Mouse (Mus musculus): ENCODE results near the gene Camkk1.

- TF ChIP-seq POLR2A (IDR thresholded peaks at IDR 0.05; ENCODE audit: extremely low read depth, insufficient read depth, low read length) = no peak
- TF ChIP-seq CTCF (IDR thresholded peaks at IDR 0.05; ENCODE audit: extremely low read depth, insufficient read depth, low read length) = no peak
These were observed 43.8 kb upstream of the Camkk1 start for GRCm38 (mm10) chr11:72974995-72975503.
